Mouse (Mus musculus): ENCODE measurements around the gene Magt1.
"Not testable (repeated sequence)": the region's sequence is repeated elsewhere in the genome, so short reads cannot be mapped to it uniquely, and the experiment has no call there.

Magt1 gene

GRCm38 (mm10) chrX:105953999-105954398 is 57.7 kb downstream of the Magt1 start:
- DNase-seq (ENCODE audit: extremely low read depth, low read depth), result no peak

- DNase-seq (ENCODE audit: extremely low read depth, low read depth), result no peak
Observed at GRCm38 (mm10) chrX:105946357-105946756, 65.3 kb downstream of the Magt1 start.

GRCm38 (mm10) chrX:105939245-105939644 is 72.5 kb downstream of the Magt1 start:
- DNase-seq (ENCODE audit: extremely low read depth, low read depth), result no peak

- DNase-seq (ENCODE audit: extremely low read depth, low read depth), result no peak
Observed at GRCm38 (mm10) chrX:105937736-105938135, 74.0 kb downstream of the Magt1 start.

GRCm38 (mm10) chrX:105934341-105934740 is 77.4 kb downstream of the Magt1 start:
- no peak for DNase-seq (ENCODE audit: extremely low read depth, low read depth)

GRCm38 (mm10) chrX:105929478-105930038 is 82.1 kb downstream of the Magt1 start:
- DNase-seq (ENCODE audit: extremely low read depth, low read depth), result no peak

- peak; percentile 91 for DNase-seq (ENCODE audit: extremely low read depth, low read depth)
Observed at GRCm38 (mm10) chrX:105928861-105929477, 82.7 kb downstream of the Magt1 start, which contains the start of gene Atrx. Gene Atrx, minus strand, starts transcription at chrX:105929403.

GRCm38 (mm10) chrX:105927941-105928860 is 83.5 kb downstream of the Magt1 start:
- DNase-seq (ENCODE audit: extremely low read depth, low read depth), result peak; percentile 30

- DNase-seq (ENCODE audit: extremely low read depth, low read depth), result peak; percentile 54
Observed at GRCm38 (mm10) chrX:105926121-105926735, 85.5 kb downstream of the Magt1 start.

GRCm38 (mm10) chrX:105924326-105925070 is 87.2 kb downstream of the Magt1 start:
- no peak for DNase-seq (ENCODE audit: extremely low read depth, low read depth)

- no peak for DNase-seq (ENCODE audit: extremely low read depth, low read depth)
Observed at GRCm38 (mm10) chrX:105923896-105924295, 87.8 kb downstream of the Magt1 start.

- DNase-seq (ENCODE audit: extremely low read depth, low read depth), result not testable (repeated sequence)
Observed at GRCm38 (mm10) chrX:105922986-105923385, 88.7 kb downstream of the Magt1 start.

GRCm38 (mm10) chrX:105921421-105921820 is 90.3 kb downstream of the Magt1 start:
- DNase-seq (ENCODE audit: extremely low read depth, low read depth), result no peak
